Mouse (Mus musculus) fat pad, adult 2 months (tissue): ENCODE results near the gene Aadacl3.

Experiments used
- DNase-seq: peaks from one replicate; pipeline ENCODE4 v3.0.0-alpha.2; 2011; ENCODE audit warnings: low read depth, low spot score; ENCODE audit errors: extremely low read depth

The Aadacl3 gene

GRCm38 (mm10) chr4:144463656-144464055 lies at the start of gene Aadacl3:
Gene Aadacl3, minus strand, starts transcription at chr4:144463756.
- no peak for DNase-seq

GRCm38 (mm10) chr4:144506518-144506917 lies 43.0 kb upstream of the Aadacl3 start:
- DNase-seq = no peak

GRCm38 (mm10) chr4:144493331-144493730 lies 29.8 kb upstream of the Aadacl3 start:
- peak; percentile 98 for DNase-seq

GRCm38 (mm10) chr4:144468091-144468490 lies 4.5 kb upstream of the Aadacl3 start:
- DNase-seq = no peak

- peak; percentile 98 for DNase-seq
Observed at GRCm38 (mm10) chr4:144465206-144465605, 1.6 kb upstream of the Aadacl3 start.

GRCm38 (mm10) chr4:144453217-144453616 lies 10.3 kb downstream of the Aadacl3 start, which contains the start of gene Gm9944:
Gene Gm9944, minus strand, starts transcription at chr4:144453317.
- no peak for DNase-seq

GRCm38 (mm10) chr4:144448546-144448945 lies 15.0 kb downstream of the Aadacl3 start:
- DNase-seq = peak; percentile 99

GRCm38 (mm10) chr4:144441582-144441981 lies 22.0 kb downstream of the Aadacl3 start:
- DNase-seq = peak; percentile 97

- DNase-seq = peak; percentile 91
Observed at GRCm38 (mm10) chr4:144441095-144441494, 22.5 kb downstream of the Aadacl3 start.

- no peak for DNase-seq
Observed at GRCm38 (mm10) chr4:144438672-144439071, 24.9 kb downstream of the Aadacl3 start, which contains the start of gene 1700012P22Rik. Gene 1700012P22Rik, minus strand, starts transcription at chr4:144438772.

- DNase-seq = peak; percentile 91
Observed at GRCm38 (mm10) chr4:144433216-144433615, 30.3 kb downstream of the Aadacl3 start.

- DNase-seq = peak; percentile 93
Observed at GRCm38 (mm10) chr4:144430723-144431122, 32.8 kb downstream of the Aadacl3 start.

GRCm38 (mm10) chr4:144428868-144429267 lies 34.7 kb downstream of the Aadacl3 start:
- no peak for DNase-seq

- no peak for DNase-seq
Observed at GRCm38 (mm10) chr4:144424590-144424989, 39.0 kb downstream of the Aadacl3 start.

GRCm38 (mm10) chr4:144420644-144421043 lies 42.9 kb downstream of the Aadacl3 start:
- no peak for DNase-seq

GRCm38 (mm10) chr4:144408290-144408689 lies 55.3 kb downstream of the Aadacl3 start, which contains the start of gene Pramef12:
Gene Pramef12, minus strand, starts transcription at chr4:144408464.
- no peak for DNase-seq

GRCm38 (mm10) chr4:144406261-144406660 lies 57.3 kb downstream of the Aadacl3 start:
- DNase-seq = no peak

GRCm38 (mm10) chr4:144404456-144405086 lies 59.0 kb downstream of the Aadacl3 start:
- DNase-seq = peak; percentile 45
